Mouse (Mus musculus): Measurements from ENCODE around the gene Cfap97. TPM values are rescaled to one million over a fixed set of nuclear protein-coding genes. Genes with fewer than 3 reads are reported as not detected.

Cfap97 gene
- total RNA-seq, 1 experiment: 7.4 TPM

DNA sequence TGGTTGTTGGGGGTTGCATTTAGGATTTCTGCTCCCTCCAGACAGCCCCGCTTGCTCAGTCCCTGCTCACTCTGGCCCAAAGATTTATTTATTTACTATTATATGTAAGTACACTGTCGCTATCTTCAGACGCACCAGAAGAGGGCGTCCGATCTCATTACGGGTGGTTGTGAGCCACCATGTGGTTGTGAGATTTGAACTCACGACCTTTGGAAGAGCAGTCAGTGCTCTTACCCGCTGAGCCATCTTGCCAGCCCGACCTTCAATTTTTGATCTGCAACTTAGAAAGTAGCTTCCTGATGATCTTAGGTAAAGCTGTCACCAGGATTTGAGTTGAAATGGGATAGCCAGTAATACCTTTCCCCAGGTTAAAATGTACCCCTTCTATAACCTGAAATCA, 1.8 kb upstream of the Cfap97 start:
- no peak overlapping the region for H3K4me3 ChIP-seq (ENCODE audit: insufficient read depth in 1 of 2, low read depth in 1 of 2, low read length in 2 of 2, poor library complexity in 1 of 2, severe bottlenecking in 1 of 2)
- H3K36me3 ChIP-seq (ENCODE audit: control insufficient read depth, insufficient read depth, low read length, poor library complexity, severe bottlenecking): no peaks in the 10 kb centered on the region
- TF ChIP-seq HCFC1 (IDR thresholded peaks at IDR 0.05; ENCODE audit: borderline replicate concordance, insufficient read depth, low read length) (no peak), CHD2 (IDR thresholded peaks at IDR 0.05; ENCODE audit: low read depth, low read length) (no peak), ZNF384 (IDR thresholded peaks at IDR 0.05; ENCODE audit: low read depth, low read length) (no peak), MAFK (IDR thresholded peaks at IDR 0.05; ENCODE audit: insufficient read depth, low read depth, low read length) (no peak), ZC3H11A (IDR thresholded peaks at IDR 0.05; ENCODE audit: borderline replicate concordance, low read depth, low read length) (no peak)
- H3K4me1 ChIP-seq (ENCODE audit: control insufficient read depth in 2 of 2, insufficient read depth in 2 of 2, low read length in 2 of 2, poor library complexity in 1 of 2): peaks cover 0 to 4% of the 10 kb centered on the region in 2 experiments; a peak in 1 of 4 replicates
- no peaks in the 10 kb centered on the region for H3K9me3 ChIP-seq (ENCODE audit: control insufficient read depth, insufficient read depth, low read depth, low read length)
- no peak overlapping the region for H3K9ac ChIP-seq (ENCODE audit: insufficient read depth, low read depth, low read length, poor library complexity, severe bottlenecking)
- H3K27ac ChIP-seq (ENCODE audit: insufficient read depth, low read depth, low read length, poor library complexity, severe bottlenecking): no peak overlapping the region
- in situ Hi-C loops (cut with MboI; ENCODE audit: low sequenced_read_pairs in 2 of 2, unreplicated experiment in 2 of 2): no loop called here
- no peak for DNase-seq (ENCODE audit: low read depth, low spot score)

DNA sequence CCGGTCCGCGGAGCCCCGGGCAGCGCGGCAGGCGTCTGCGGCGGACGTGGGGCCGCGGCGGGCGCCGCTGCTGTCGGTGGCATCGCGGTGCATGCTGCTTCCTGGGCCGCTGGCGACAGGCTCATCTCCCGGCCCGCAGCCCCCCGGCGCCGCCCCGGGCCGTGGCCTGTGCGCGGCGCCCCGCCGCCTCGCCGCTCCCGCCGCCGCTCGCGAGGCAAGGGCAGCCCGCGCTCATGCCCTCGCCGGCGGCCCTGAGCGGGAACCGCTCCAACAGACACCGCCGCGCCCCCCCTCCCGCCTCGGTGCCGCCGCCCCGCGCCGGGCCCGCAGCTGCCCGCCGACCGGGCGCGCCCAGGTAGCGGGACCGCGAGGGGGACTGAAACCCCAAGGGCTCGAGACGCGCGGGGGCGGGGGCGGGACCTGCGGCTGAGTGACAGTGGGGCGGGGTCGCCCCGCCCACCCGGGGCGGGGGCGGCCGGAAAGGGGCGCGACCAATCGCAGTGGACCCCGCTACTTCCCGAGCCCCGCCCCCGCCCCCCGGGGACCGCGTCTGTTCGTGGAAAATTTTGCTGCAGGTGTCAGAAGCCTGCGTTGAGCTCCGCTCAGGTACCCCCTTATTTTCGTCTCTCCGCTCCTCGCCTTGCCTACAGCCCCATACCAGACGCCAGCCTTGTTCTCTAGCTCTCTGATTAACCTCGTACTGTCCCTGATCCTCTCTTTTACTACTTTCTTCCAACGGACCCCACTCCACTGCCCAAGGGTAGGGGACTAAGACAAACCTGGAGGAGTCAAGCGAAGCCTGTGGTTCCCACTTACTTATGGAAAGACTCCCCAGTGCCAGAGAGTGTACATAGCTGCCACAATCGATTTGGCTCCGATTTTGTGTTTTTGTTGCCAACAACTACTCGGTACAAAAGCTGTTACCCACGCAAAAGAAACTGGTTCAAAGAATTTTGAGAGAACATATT, 777 bp downstream of the Cfap97 start, which contains the start of gene Snx25:
Gene Snx25, minus strand, starts transcription at position 96 of the 968 bp plus-strand sequence.
- in situ Hi-C loops (cut with MboI; ENCODE audit: low sequenced_read_pairs in 2 of 2, unreplicated experiment in 2 of 2): no loop called here

DNA sequence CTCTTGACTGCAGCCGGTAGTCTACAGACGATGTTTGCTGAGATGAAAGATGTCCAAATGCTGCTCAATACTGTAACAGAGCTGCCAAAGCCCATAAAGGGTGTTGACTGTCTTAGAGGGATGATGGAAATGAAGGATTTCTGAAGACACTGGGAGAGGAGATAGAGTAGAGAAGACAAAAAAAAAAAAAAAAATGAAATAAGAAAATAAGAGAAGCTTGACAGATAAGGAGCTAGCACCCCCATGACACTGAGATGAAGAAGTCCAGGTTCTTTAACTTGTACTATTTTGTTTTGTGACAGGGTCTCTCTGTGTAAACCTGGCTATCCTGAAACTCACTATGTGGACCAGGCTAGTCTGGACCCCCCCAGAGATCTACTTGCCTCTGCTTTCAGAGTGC, 1.5 kb downstream of the Cfap97 start:
- no peak for DNase-seq (ENCODE audit: low read depth, low spot score)
- in situ Hi-C loops (cut with MboI; ENCODE audit: low sequenced_read_pairs in 2 of 2, unreplicated experiment in 2 of 2): no loop called here
- TF ChIP-seq HCFC1 (IDR thresholded peaks at IDR 0.05; ENCODE audit: borderline replicate concordance, insufficient read depth, low read length) (no peak), ZNF384 (IDR thresholded peaks at IDR 0.05; ENCODE audit: low read depth, low read length) (no peak), MAFK (IDR thresholded peaks at IDR 0.05; ENCODE audit: insufficient read depth, low read depth, low read length) (no peak), ZC3H11A (IDR thresholded peaks at IDR 0.05; ENCODE audit: borderline replicate concordance, low read depth, low read length) (no peak), CHD2 (IDR thresholded peaks at IDR 0.05; ENCODE audit: low read depth, low read length) (no peak)
- 0 out of 4 replicates have a peak, but pooled peaks cover 0 to 2% of the 10 kb centered on the region in 2 experiments for H3K4me1 ChIP-seq (ENCODE audit: control insufficient read depth in 2 of 2, insufficient read depth in 2 of 2, low read length in 2 of 2, poor library complexity in 1 of 2)
- no peak overlapping the region for H3K27ac ChIP-seq (ENCODE audit: insufficient read depth, low read depth, low read length, poor library complexity, severe bottlenecking)
- H3K9me3 ChIP-seq (ENCODE audit: control insufficient read depth, insufficient read depth, low read depth, low read length): no peaks in the 10 kb centered on the region
- no peak overlapping the region for H3K9ac ChIP-seq (ENCODE audit: insufficient read depth, low read depth, low read length, poor library complexity, severe bottlenecking)
- H3K36me3 ChIP-seq (ENCODE audit: control insufficient read depth, insufficient read depth, low read length, poor library complexity, severe bottlenecking): no peaks in the 10 kb centered on the region
- H3K4me3 ChIP-seq (ENCODE audit: insufficient read depth in 1 of 2, low read depth in 1 of 2, low read length in 2 of 2, poor library complexity in 1 of 2, severe bottlenecking in 1 of 2): peak overlapping the region in 1 of 2 experiments; percentile 86; a peak in 2 of 4 replicates

More for the DNA sequence above, 777 bp downstream of the Cfap97 start, which contains the start of gene Snx25:
- H3K4me1 ChIP-seq (ENCODE audit: control insufficient read depth in 2 of 2, insufficient read depth in 2 of 2, low read length in 2 of 2, poor library complexity in 1 of 2): 0 out of 4 replicates have a peak, but pooled peaks cover 0 to 2% of the 10 kb centered on the region in 2 experiments
- peak within 1 kb of the TSS; percentile 86 to 95 for H3K4me3 ChIP-seq (ENCODE audit: insufficient read depth in 1 of 2, low read depth in 1 of 2, low read length in 2 of 2, poor library complexity in 1 of 2, severe bottlenecking in 1 of 2)
- H3K36me3 ChIP-seq (ENCODE audit: control insufficient read depth, insufficient read depth, low read length, poor library complexity, severe bottlenecking): no peaks in the 10 kb centered on the region
- peak within 1 kb of the TSS; percentile 72 for H3K9ac ChIP-seq (ENCODE audit: insufficient read depth, low read depth, low read length, poor library complexity, severe bottlenecking)
- H3K27ac ChIP-seq (ENCODE audit: insufficient read depth, low read depth, low read length, poor library complexity, severe bottlenecking): no peak within 1 kb of the TSS
- H3K9me3 ChIP-seq (ENCODE audit: control insufficient read depth, insufficient read depth, low read depth, low read length): no peaks in the 10 kb centered on the region
- no peak for TF ChIP-seq HCFC1 (IDR thresholded peaks at IDR 0.05; ENCODE audit: borderline replicate concordance, insufficient read depth, low read length)
- TF ChIP-seq ZC3H11A (IDR thresholded peaks at IDR 0.05; ENCODE audit: borderline replicate concordance, low read depth, low read length): no peak
- TF ChIP-seq CHD2 (IDR thresholded peaks at IDR 0.05; ENCODE audit: low read depth, low read length): no peak
- no peak for TF ChIP-seq MAFK (IDR thresholded peaks at IDR 0.05; ENCODE audit: insufficient read depth, low read depth, low read length)
- no peak for TF ChIP-seq ZNF384 (IDR thresholded peaks at IDR 0.05; ENCODE audit: low read depth, low read length)
- DNase-seq (ENCODE audit: low read depth, low spot score): peak; percentile 54

DNA sequence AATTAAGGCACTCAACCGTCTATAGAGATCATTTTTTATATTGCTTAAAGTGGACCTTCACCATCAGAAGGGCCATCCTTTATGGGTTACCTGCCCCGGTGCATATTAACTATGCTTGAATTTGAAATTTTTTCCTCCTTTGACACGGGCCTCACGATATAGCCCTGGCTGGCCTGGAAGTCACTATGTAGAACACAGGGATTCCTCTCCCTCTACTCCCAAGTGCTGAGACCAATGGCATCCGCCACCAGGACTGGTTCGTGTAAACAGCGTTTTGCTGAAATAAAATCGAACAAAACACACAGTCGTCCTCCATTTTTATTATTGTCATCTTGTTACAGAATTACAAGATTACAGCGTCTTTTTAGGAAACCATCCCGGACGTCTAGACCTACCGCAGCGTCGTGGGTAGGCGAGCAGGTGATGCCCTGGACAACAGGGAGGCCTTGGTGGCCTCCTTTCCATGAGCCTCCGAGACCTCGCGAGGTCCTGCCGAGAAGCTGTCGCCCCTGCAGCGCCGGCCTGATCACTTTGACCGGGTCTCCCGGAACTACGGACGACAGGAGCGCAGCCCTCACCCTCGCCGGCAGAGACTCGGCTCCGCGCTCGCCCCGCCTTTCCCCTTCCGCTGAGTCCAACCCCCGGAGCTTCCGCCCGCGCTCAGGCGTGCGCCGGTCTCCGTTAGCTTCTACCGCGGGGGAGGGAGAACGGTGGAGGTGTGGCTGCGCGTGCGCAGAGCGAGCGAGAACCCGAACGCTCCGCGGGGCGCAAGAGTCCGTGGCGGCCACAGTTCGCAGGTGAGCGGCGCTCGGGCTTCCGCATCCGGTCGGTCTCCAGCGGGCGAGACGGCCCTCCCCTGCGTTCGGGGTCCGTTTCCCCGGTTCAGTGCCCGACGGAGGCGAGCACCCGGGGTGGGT, 11.6 kb downstream of the Cfap97 start:
- H3K27ac ChIP-seq (ENCODE audit: insufficient read depth, low read depth, low read length, poor library complexity, severe bottlenecking): no peak overlapping the region
- H3K4me1 ChIP-seq (ENCODE audit: control insufficient read depth in 2 of 2, insufficient read depth in 2 of 2, low read length in 2 of 2, poor library complexity in 1 of 2): no peaks in the 10 kb centered on the region
- peak overlapping the region; percentile 82 to 92 for H3K4me3 ChIP-seq (ENCODE audit: insufficient read depth in 1 of 2, low read depth in 1 of 2, low read length in 2 of 2, poor library complexity in 1 of 2, severe bottlenecking in 1 of 2)
- peak overlapping the region; percentile 85 for H3K9ac ChIP-seq (ENCODE audit: insufficient read depth, low read depth, low read length, poor library complexity, severe bottlenecking)
- no peaks in the 10 kb centered on the region for H3K36me3 ChIP-seq (ENCODE audit: control insufficient read depth, insufficient read depth, low read length, poor library complexity, severe bottlenecking)
- TF ChIP-seq ZNF384 (IDR thresholded peaks at IDR 0.05; ENCODE audit: low read depth, low read length) (no peak), ZC3H11A (IDR thresholded peaks at IDR 0.05; ENCODE audit: borderline replicate concordance, low read depth, low read length) (no peak), MAFK (IDR thresholded peaks at IDR 0.05; ENCODE audit: insufficient read depth, low read depth, low read length) (no peak), CHD2 (IDR thresholded peaks at IDR 0.05; ENCODE audit: low read depth, low read length) (peak; percentile 87), HCFC1 (IDR thresholded peaks at IDR 0.05; ENCODE audit: borderline replicate concordance, insufficient read depth, low read length) (peak; percentile 58; the same call in 1 of the 2 replicates)
- DNase-seq (ENCODE audit: low read depth, low spot score): peak; percentile 79
- no peaks in the 10 kb centered on the region for H3K9me3 ChIP-seq (ENCODE audit: control insufficient read depth, insufficient read depth, low read depth, low read length)
- in situ Hi-C loops (cut with MboI; ENCODE audit: low sequenced_read_pairs in 2 of 2, unreplicated experiment in 2 of 2): no loop called here

Data from ES-E14 (cell line).